Mouse (Mus musculus): ENCODE results near the gene Slc27a4. TPM values are rescaled to one million over a fixed set of nuclear protein-coding genes. Genes with fewer than 3 reads are reported as not detected.

Slc27a4 gene
- polyA plus RNA-seq, 1 experiment from 2014 or later, result 31.8 TPM

Other genes starting within 250 kb of the Slc27a4 start
- gene Rapgef1, start 182.9 kb upstream of the Slc27a4 start, polyA plus RNA-seq (2015; fragmentation: Nextera tagmentation; extraction: Ambion mirVana), result 11.8 and 12.3 TPM in 2 replicates
- gene Gm13420, start 50.9 kb upstream of the Slc27a4 start, polyA plus RNA-seq (2015; fragmentation: Nextera tagmentation; extraction: Ambion mirVana), result 0.43 and 1.3 TPM in 2 replicates
- 0.33 and 0.95 TPM in 2 replicates for gene Gm13547, start 43.3 kb upstream of the Slc27a4 start, polyA plus RNA-seq (2015; fragmentation: Nextera tagmentation; extraction: Ambion mirVana)
- 45.7 and 56.6 TPM in 2 replicates for gene Coq4, start 15.1 kb upstream of the Slc27a4 start, polyA plus RNA-seq (2015; fragmentation: Nextera tagmentation; extraction: Ambion mirVana)
- gene Trub2, start 14.1 kb upstream of the Slc27a4 start, polyA plus RNA-seq (2015; fragmentation: Nextera tagmentation; extraction: Ambion mirVana), result 30.5 and 40.5 TPM in 2 replicates
- gene Urm1, start 17.4 kb downstream of the Slc27a4 start, polyA plus RNA-seq (2015; fragmentation: Nextera tagmentation; extraction: Ambion mirVana), result 23.8 and 26.4 TPM in 2 replicates
- 23.7 and 24.2 TPM in 2 replicates for gene Cercam, start 66.5 kb downstream of the Slc27a4 start, polyA plus RNA-seq (2015; fragmentation: Nextera tagmentation; extraction: Ambion mirVana)
- 43.0 and 44.9 TPM in 2 replicates for gene Odf2, start 86.6 kb downstream of the Slc27a4 start, polyA plus RNA-seq (2015; fragmentation: Nextera tagmentation; extraction: Ambion mirVana)
- gene Gle1, start 132.8 kb downstream of the Slc27a4 start, polyA plus RNA-seq (2015; fragmentation: Nextera tagmentation; extraction: Ambion mirVana), result 44.5 and 45.5 TPM in 2 replicates
- gene Sptan1, start 162.9 kb downstream of the Slc27a4 start, polyA plus RNA-seq (2015; fragmentation: Nextera tagmentation; extraction: Ambion mirVana), result 73.3 and 82.9 TPM in 2 replicates
- 20.9 and 24.7 TPM in 2 replicates for gene Wdr34, start 246.2 kb downstream of the Slc27a4 start, polyA plus RNA-seq (2015; fragmentation: Nextera tagmentation; extraction: Ambion mirVana)

Measured in intestine, embryonic 15.5 days (tissue).